Mouse (Mus musculus) hindbrain, embryonic 10.5 days (tissue): ENCODE measurements around the gene Glrx5. TPM values are rescaled to one million over a fixed set of nuclear protein-coding genes. Genes with fewer than 3 reads are reported as not detected.

ENCODE experiments used
- DNase-seq: peaks from one replicate; pipeline ENCODE4 v3.0.0-alpha.2; 2017; ENCODE audit warnings: low spot score
- H3K27ac ChIP-seq: fragments of 300-500 bp; sonication (generic); 2 replicates; pipeline ENCODE4 v1.5.1; 2016; ENCODE audit warnings: mild to moderate bottlenecking, moderate library complexity
- H3K27me3 ChIP-seq: fragments of 300-500 bp; sonication (generic); 2 replicates; pipeline ENCODE4 v1.6.1; 2016; ENCODE audit warnings: mild to moderate bottlenecking; ENCODE audit not compliant: poor library complexity, insufficient read depth, severe bottlenecking
- H3K36me3 ChIP-seq: fragments of 300-500 bp; sonication (generic); 2 replicates; pipeline ENCODE4 v1.6.1; 2016; ENCODE audit warnings: mild to moderate bottlenecking, moderate library complexity
- H3K4me1 ChIP-seq: fragments of 300-500 bp; sonication (generic); replicated peaks from 2 replicates; pipeline ENCODE4 v1.6.1; 2016; ENCODE audit warnings: mild to moderate bottlenecking
- H3K4me3 ChIP-seq: fragments of 300-500 bp; sonication (generic); 2 replicates; pipeline ENCODE4 v1.5.1; 2016; ENCODE audit warnings: mild to moderate bottlenecking, moderate library complexity
- H3K9me3 ChIP-seq: fragments of 300-500 bp; sonication (generic); 2 replicates; pipeline ENCODE4 v1.6.1; 2016; ENCODE audit warnings: mild to moderate bottlenecking, moderate library complexity
- WGBS: fragments of 180-500 bp; shearing (Covaris S2); methylation state at CpG from one replicate; pipeline ENCODE4 v1.1.7; 2016; 5-methylcytosine and 5-hydroxymethylcytosine counted together
- polyA plus RNA-seq: library from polyadenylated mRNA; unstranded; fragments of >200 nt; fragmentation: Nextera tagmentation; extraction: Ambion mirVana; gene quantifications from 2 replicates; pipeline ENCODE4 v1.2.1, GENCODE M21; 2016

Glrx5 gene
- polyA plus RNA-seq, 1 experiment from 2014 or later: 230 TPM

GRCm38 (mm10) chr12:104997641-104998293 is 34.7 kb upstream of the Glrx5 start:
- Histone ChIP-seq H3K36me3 (no peaks in the 10 kb centered on the region), H3K27me3 (peaks cover 6% of the 10 kb centered on the region; the same call in 1 of the 2 replicates)
- 84% methylated on average over 10 of the region's 10 CpGs for WGBS

DNA sequence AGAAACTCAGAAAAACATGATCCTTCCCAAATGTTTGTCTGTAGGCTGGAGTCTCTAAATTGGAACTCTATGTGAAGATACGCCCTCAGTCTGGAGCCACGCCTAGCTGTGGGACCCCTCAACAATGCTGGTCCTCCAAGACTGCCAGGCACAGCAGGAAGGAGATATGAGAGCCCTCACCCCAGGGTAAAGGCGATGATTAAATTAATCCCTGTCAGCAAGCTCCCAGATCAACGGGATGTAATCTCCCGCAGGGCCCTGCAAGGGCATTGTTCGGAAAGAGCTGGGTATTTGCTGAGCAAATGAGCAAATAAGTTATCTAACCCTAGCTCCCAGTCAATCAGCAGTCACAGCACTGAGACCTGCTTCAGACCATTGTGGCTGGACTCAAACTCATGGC is 33.9 kb upstream of the Glrx5 start:
- WGBS: 78% methylated on average over 6 of the region's 6 CpGs

More at GRCm38 (mm10) chr12:104997641-104998293, 34.7 kb upstream of the Glrx5 start:
- no peak for DNase-seq
- Histone ChIP-seq H3K9me3 (no peaks in the 10 kb centered on the region), H3K27ac (no peak overlapping the region), H3K4me3 (no peak overlapping the region), H3K4me1 (peaks cover 27% of the 10 kb centered on the region)

GRCm38 (mm10) chr12:104999171-104999570 is 33.3 kb upstream of the Glrx5 start:
- Histone ChIP-seq H3K9me3 (no peaks in the 10 kb centered on the region), H3K4me1 (peaks cover 41% of the 10 kb centered on the region), H3K36me3 (no peaks in the 10 kb centered on the region), H3K27ac (no peak overlapping the region), H3K27me3 (peaks cover 9% of the 10 kb centered on the region; the same call in 1 of the 2 replicates), H3K4me3 (no peak overlapping the region)
- DNase-seq: no peak
- WGBS: 62% methylated on average over 8 of the region's 8 CpGs

More for the DNA sequence above, 33.9 kb upstream of the Glrx5 start:
- Histone ChIP-seq H3K9me3 (no peaks in the 10 kb centered on the region), H3K36me3 (no peaks in the 10 kb centered on the region), H3K4me3 (no peak overlapping the region), H3K4me1 (peaks cover 35% of the 10 kb centered on the region), H3K27me3 (peaks cover 6% of the 10 kb centered on the region; the same call in 1 of the 2 replicates), H3K27ac (no peak overlapping the region)
- no peak for DNase-seq

- Histone ChIP-seq H3K36me3 (no peaks in the 10 kb centered on the region), H3K27me3 (peaks cover 17% of the 10 kb centered on the region; the same call in 1 of the 2 replicates), H3K4me3 (no peak overlapping the region), H3K27ac (no peak overlapping the region), H3K9me3 (no peaks in the 10 kb centered on the region), H3K4me1 (peaks cover 33% of the 10 kb centered on the region)
- DNase-seq: no peak
- WGBS: 83% methylated on average over 9 of the region's 9 CpGs
These were observed 31.8 kb upstream of the Glrx5 start for GRCm38 (mm10) chr12:105000487-105001283.

- Histone ChIP-seq H3K4me1 (peaks cover 33% of the 10 kb centered on the region), H3K36me3 (no peaks in the 10 kb centered on the region), H3K27ac (no peak overlapping the region), H3K9me3 (no peaks in the 10 kb centered on the region), H3K4me3 (no peak overlapping the region), H3K27me3 (peaks cover 23% of the 10 kb centered on the region; the same call in 1 of the 2 replicates)
- WGBS: 88% methylated on average over 9 of the region's 9 CpGs
- DNase-seq: no peak
These were observed 31.2 kb upstream of the Glrx5 start for GRCm38 (mm10) chr12:105001317-105001716.

DNA sequence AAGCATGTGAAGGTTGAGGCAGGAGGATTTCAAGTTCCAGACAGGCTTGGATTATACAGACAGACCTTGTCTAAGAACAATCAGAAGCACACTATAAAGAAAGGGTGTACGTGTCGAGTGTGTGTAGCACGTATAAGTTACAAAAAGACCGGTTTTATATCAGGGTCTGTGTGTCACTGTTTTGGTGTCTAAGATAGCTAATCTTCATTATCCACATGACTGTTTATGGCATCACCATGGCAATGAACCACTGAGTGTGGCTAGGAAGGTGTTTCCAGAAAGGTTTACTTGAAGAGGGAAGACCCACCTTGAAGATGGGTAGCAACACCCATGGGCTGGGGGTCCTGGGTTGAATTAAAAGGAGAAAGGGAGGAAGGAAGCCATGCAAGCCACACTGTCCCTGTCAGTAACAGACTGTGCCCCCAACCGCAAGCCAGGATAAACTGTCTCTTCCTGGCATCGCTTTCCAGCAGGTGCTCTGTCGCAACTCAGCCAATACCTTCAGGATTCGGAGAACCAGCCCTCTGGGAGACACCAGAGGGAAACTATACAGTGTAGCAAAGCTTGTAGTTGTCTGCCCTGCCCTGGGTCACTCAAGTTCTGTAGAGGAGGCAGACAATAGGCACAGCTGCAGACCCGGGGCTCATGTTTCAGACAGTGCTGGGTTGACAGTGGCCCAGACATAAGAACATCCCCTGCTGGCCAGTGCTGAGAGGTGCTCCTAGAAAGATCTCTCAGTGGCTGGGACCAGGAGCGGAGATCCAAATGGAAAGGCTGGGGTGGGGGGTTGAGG is 30.0 kb upstream of the Glrx5 start:
- WGBS: 70% methylated on average over 10 of the region's 10 CpGs
- H3K9me3 ChIP-seq: no peaks in the 10 kb centered on the region
- H3K4me3 ChIP-seq: no peak overlapping the region
- H3K4me1 ChIP-seq: peaks cover 33% of the 10 kb centered on the region
- peaks cover 35% of the 10 kb centered on the region for H3K27me3 ChIP-seq
- peak overlapping the region; percentile 17; the same call in 1 of the 2 replicates for H3K27ac ChIP-seq
- H3K36me3 ChIP-seq: no peaks in the 10 kb centered on the region
- peak; percentile 57 for DNase-seq

- Histone ChIP-seq H3K36me3 (no peaks in the 10 kb centered on the region), H3K27ac (no peak overlapping the region; the same call in 1 of the 2 replicates), H3K4me1 (peaks cover 34% of the 10 kb centered on the region), H3K27me3 (peaks cover 41% of the 10 kb centered on the region), H3K9me3 (no peaks in the 10 kb centered on the region), H3K4me3 (no peak overlapping the region)
- WGBS: 44% methylated on average over 9 of the region's 9 CpGs
- DNase-seq: peak; percentile 21
These were observed 29.3 kb upstream of the Glrx5 start for GRCm38 (mm10) chr12:105003158-105003557.

DNA sequence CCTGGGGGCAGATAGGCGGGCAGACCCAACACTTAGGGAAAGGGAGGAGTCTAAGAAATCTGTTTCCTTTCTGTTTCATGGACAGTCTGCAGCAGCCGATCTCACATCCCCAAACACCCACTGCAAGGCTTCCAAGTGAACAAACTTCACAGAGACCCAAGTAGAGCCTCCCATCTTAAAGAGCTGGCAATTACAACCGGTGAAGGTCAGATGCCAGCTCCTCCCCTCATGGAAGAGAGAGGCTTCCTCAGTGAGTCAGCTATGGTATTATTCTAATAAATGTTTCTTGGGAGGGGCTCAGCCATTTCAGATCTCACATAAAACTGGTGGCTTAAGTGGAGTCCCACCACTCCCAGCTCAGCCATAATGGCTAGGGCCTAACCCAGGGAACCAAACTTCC is 28.8 kb upstream of the Glrx5 start:
- H3K27ac ChIP-seq: no peak overlapping the region
- no peak for DNase-seq
- H3K36me3 ChIP-seq: no peaks in the 10 kb centered on the region
- H3K27me3 ChIP-seq: peaks cover 47% of the 10 kb centered on the region
- peaks cover 37% of the 10 kb centered on the region for H3K4me1 ChIP-seq
- no peak overlapping the region for H3K4me3 ChIP-seq
- WGBS: 78% methylated on average over 3 of the region's 3 CpGs
- H3K9me3 ChIP-seq: no peaks in the 10 kb centered on the region

- 82% methylated on average over 22 of the region's 22 CpGs for WGBS
- DNase-seq: no peak
- Histone ChIP-seq H3K4me3 (no peak overlapping the region), H3K9me3 (no peaks in the 10 kb centered on the region), H3K4me1 (peaks cover 46% of the 10 kb centered on the region), H3K36me3 (no peaks in the 10 kb centered on the region), H3K27ac (no peak overlapping the region), H3K27me3 (peaks cover 61% of the 10 kb centered on the region)
These were observed 27.4 kb upstream of the Glrx5 start for GRCm38 (mm10) chr12:105004956-105005714.

- peaks cover 61% of the 10 kb centered on the region for H3K27me3 ChIP-seq
- no peak for DNase-seq
- no peak overlapping the region for H3K4me3 ChIP-seq
- no peak overlapping the region for H3K27ac ChIP-seq
- H3K36me3 ChIP-seq: no peaks in the 10 kb centered on the region
- no peaks in the 10 kb centered on the region for H3K9me3 ChIP-seq
- WGBS: 81% methylated on average over 2 of the region's 2 CpGs
- H3K4me1 ChIP-seq: peaks cover 49% of the 10 kb centered on the region
These were observed 26.8 kb upstream of the Glrx5 start for GRCm38 (mm10) chr12:105005715-105005972.

DNA sequence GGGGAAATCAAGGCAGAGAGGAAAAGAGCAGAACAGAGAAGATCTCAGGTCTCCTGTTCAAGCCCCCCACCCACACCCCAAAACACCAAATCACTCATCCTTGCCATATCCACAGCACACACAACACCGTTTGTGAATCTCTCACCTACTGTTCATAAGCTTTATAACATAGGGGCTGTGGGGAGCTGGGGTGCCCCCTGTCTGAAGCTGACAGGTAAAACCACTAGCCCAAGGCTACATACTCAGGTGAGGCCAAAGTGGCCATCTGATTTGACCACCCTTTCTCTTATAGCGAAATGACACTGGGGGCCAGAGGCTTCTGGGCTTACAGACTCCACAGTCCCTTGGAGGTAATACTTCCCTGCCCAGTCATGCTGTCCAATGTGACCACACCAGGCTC is 24.3 kb upstream of the Glrx5 start:
- H3K27me3 ChIP-seq: peaks cover 80% of the 10 kb centered on the region
- no peak overlapping the region for H3K27ac ChIP-seq
- peaks cover 34% of the 10 kb centered on the region for H3K4me1 ChIP-seq
- no peak overlapping the region for H3K4me3 ChIP-seq
- 63% methylated on average over 2 of the region's 2 CpGs for WGBS
- DNase-seq: no peak
- no peaks in the 10 kb centered on the region for H3K36me3 ChIP-seq
- no peaks in the 10 kb centered on the region for H3K9me3 ChIP-seq

- WGBS: 1% methylated on average over 13 of the region's 13 CpGs
- DNase-seq: peak; percentile 32
These were observed 23.7 kb upstream of the Glrx5 start for GRCm38 (mm10) chr12:105008752-105009178.

More at GRCm38 (mm10) chr12:105008752-105009178, 23.7 kb upstream of the Glrx5 start:
- H3K27me3 ChIP-seq: peaks cover 85% of the 10 kb centered on the region
- H3K27ac ChIP-seq: no peak overlapping the region
- peak overlapping the region; percentile 74 for H3K4me3 ChIP-seq
- H3K36me3 ChIP-seq: no peaks in the 10 kb centered on the region
- no peaks in the 10 kb centered on the region for H3K9me3 ChIP-seq
- H3K4me1 ChIP-seq: peaks cover 28% of the 10 kb centered on the region
